Mouse (Mus musculus) hematopoietic stem cell, adult 5-6 weeks (primary cell): ENCODE results near the gene Gm3127. TPM values are rescaled to one million over a fixed set of nuclear protein-coding genes. Genes with fewer than 3 reads are reported as not detected.
"Not testable (repeated sequence)": the region's sequence is repeated elsewhere in the genome, so short reads cannot be mapped to it uniquely, and the experiment has no call there.

Source experiments
- ATAC-seq, 2 experiments: fragments of 125-278 bp in 1 of 2; replicated peaks in 1 of 2; 2 replicates each; pipeline ENCODE4 v1.8.0; 2016 to 2017; ENCODE audit warnings: inconsistent platforms in 2 of 2, mild to moderate bottlenecking in 2 of 2, moderate number of reproducible peaks in 2 of 2, low read depth in 1 of 2, moderate TSS enrichment in 1 of 2; ENCODE audit not compliant: low FRiP score in 2 of 2, poor library complexity in 2 of 2, severe bottlenecking in 2 of 2, insufficient read depth in 1 of 2, low TSS enrichment in 1 of 2
- total RNA-seq: library from RNA; stranded (forward); fragments of 172-1452, 232-1000 nt; gene quantifications from 2 replicates; pipeline ENCODE4 v1.2.3, GENCODE M21; 2017

The Gm3127 gene
- total RNA-seq, result not detected in 2 replicates

DNA sequence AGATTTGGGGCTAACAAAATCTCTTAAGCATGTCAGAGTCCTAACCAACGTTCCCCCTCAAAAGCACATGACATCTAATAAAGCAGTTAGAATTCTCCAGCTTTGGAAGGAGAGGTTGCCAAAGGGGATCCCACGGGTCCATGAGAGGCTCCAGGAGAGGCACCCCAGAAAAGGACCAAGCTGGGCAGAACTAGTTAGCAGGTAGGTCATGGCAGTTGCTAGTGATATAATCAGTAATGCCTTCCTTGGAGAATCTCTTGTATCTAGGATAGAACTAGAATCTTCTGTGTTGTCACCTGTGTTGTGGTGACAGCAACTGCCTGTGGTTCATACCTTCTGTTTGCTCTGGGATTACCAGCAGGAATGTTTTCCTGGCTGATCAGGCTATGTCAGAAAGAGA is at the start of gene Gm3127:
TSS of gene Gm3127 (plus strand) at position 301 of the 400 bp plus-strand sequence.
- ATAC-seq, result not testable (repeated sequence)

DNA sequence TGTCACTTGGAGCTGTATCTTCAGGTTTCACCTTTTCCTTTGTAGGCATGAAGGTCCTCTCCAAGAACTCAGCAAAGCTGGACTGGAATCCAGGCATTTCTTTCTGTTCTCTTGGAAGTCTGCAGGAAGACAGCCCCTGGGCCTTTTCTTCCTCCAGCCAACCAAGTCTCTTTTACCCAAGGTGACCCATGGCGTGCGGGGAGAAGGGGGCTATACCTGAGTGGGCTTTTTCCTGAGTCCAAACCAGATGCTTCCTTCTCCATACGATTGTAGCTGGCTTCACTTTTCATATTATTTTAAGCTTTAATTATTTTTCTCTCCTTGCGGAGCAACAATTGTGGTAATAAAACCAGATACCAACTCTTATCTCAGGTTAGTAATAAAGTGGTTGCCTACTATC is 23.2 kb upstream of the Gm3127 start:
- not testable (repeated sequence) for ATAC-seq

DNA sequence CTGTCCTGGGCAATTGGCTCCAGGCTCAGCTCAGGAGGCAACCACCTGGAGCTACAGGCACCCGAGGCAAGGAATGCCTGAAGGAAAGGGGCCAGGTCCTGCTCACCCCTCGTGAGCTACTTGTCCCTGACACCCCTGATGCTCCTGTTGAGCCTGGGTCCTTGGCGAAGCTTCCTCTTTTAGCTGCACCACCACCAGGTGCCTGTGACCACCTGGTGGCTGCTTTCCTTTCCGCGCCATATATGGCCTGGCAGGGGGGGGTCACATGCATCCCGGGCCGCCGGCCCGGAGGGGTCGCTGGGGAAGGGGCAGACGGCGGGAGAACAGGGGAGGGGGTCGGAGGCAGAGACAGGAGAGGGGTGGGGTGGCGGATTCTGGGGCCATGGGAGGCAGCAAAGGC is 17.2 kb downstream of the Gm3127 start:
- ATAC-seq, result not testable (repeated sequence)

DNA sequence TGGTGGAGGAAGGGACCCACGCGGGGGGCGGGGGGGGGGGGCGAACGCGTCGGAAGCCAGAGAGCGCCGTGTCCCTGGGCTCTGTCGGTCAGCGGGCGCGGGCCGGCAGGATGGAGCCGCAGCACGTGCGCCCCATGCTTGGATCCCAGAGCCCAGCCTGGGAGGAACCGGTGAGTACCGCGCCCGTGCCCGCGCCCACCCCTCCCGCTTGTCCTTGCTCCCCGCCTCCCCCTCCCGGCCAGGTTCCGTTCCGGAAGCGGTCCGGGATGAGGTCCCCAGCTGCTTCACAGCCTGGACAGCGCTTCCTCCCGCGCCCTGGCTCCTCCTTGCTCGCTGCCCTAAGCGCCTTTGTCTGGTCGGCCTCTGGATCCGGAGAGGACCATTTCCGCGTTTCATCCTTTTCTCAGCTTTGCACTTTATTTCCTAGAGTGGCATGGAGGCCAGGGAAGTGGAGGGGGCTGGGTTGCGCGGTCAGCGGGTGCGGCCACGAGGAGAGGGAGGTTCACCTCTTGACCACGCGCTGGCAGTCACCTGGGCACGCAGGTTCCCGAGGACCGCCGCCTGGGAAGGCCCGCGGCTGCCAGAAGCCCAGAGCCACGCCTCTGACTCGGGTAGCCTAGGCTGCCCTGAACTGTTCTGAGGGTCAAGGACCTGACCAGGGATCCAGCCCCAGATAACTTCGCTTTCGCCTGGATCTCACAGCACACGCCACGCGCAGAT is 17.8 kb downstream of the Gm3127 start, which contains the start of gene Gm2974:
TSS of gene Gm2974 (plus strand) at position 86 of the 720 bp plus-strand sequence.
- not testable (repeated sequence) for ATAC-seq

DNA sequence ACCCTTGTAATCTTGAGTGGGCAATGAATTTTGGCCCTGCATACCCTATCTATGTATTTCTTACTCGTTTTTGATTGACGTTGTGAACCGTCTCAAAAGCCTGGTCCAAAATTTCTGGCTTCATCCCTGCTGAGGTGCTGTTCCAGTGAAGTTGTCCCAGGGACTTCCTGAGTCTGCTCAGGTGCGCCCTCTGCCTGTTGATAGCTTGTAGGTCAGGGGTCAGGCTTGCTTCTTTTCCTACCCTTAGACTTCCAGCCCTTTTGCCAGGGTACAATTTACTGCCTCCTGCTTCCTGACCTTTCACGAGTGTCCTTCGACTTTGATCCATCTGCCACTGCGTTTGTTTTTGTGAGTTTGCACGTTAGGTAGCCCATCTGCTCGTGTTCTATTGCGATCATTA is 18.5 kb downstream of the Gm3127 start:
- not testable (repeated sequence) for ATAC-seq

Other genes with a start within 250 kb of the Gm3127 start
- not detected in 2 replicates for gene Gm3029, start 233.3 kb upstream of the Gm3127 start, total RNA-seq
- gene Gm3095, start 201.5 kb upstream of the Gm3127 start, total RNA-seq, result not detected in 2 replicates
- gene Gm3099, start 166.6 kb upstream of the Gm3127 start, total RNA-seq, result not detected in 2 replicates
- 0.30 TPM in 1 of 2 replicates, not detected in the other for gene Gm5796, start 141.1 kb upstream of the Gm3127 start, total RNA-seq
- gene Gm3115, start 80.9 kb upstream of the Gm3127 start, total RNA-seq, result not detected in 2 replicates
- 2.0 and 4.4 TPM in 2 replicates for gene Gm8108, start 54.5 kb upstream of the Gm3127 start, total RNA-seq
- 0.25 and 1.6 TPM in 2 replicates for gene Gm2974, start 17.5 kb downstream of the Gm3127 start, total RNA-seq
- gene Gm3138, start 84.6 kb downstream of the Gm3127 start, total RNA-seq, result not detected in 2 replicates
- not detected in 2 replicates for gene Gm3149, start 152.3 kb downstream of the Gm3127 start, total RNA-seq
- gene 2610042L04Rik, start 169.7 kb downstream of the Gm3127 start, total RNA-seq, result not detected in 2 replicates
- gene Gm3159, start 232.5 kb downstream of the Gm3127 start, total RNA-seq, result not detected in 2 replicates